Mouse (Mus musculus): Measurements from ENCODE around the gene Olfr65. TPM values are rescaled to one million over a fixed set of nuclear protein-coding genes. Genes with fewer than 3 reads are reported as not detected.

Gene Olfr65
- not detected for total RNA-seq (2021)
- long read RNA-seq, experiment 1, result 0 reads
- long read RNA-seq, experiment 2, result 0 reads

- Histone ChIP-seq H3K4me3 (no peak within 1 kb of the TSS), H3K27ac (no peak within 1 kb of the TSS)
- no peak for DNase-seq (ENCODE audit: low spot score in 2 of 2)
- no peak for TF ChIP-seq CTCF (conservative IDR thresholded peaks at IDR 0.05)
These were observed at the start of gene Olfr65 for GRCm38 (mm10) chr7:103903187-103903586. Gene Olfr65, plus strand, starts transcription at chr7:103903487.

DNA sequence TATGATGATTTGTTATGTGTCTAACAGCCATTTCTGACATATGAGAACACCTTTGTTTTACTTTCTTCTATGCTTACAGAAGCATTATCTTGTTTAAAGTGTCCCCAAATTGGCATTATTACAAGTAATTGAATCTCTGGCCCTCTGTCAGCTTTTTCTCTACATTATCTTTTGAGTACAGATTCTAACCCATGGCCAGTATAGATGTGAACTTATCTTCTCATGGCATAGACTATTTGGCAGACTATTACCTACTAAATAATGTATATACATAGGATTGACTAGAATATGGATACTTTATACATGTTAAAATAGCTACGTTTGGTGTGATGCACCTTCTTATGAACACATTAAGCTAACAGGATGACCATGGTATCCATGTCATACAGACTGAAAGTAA, 48.6 kb upstream of the Olfr65 start:
- DNase-seq (ENCODE audit: low spot score in 2 of 2), result no peak
- H3K4me3 ChIP-seq, result no peak overlapping the region
- TF ChIP-seq CTCF (conservative IDR thresholded peaks at IDR 0.05), result no peak
- H3K27ac ChIP-seq, result no peak overlapping the region

DNA sequence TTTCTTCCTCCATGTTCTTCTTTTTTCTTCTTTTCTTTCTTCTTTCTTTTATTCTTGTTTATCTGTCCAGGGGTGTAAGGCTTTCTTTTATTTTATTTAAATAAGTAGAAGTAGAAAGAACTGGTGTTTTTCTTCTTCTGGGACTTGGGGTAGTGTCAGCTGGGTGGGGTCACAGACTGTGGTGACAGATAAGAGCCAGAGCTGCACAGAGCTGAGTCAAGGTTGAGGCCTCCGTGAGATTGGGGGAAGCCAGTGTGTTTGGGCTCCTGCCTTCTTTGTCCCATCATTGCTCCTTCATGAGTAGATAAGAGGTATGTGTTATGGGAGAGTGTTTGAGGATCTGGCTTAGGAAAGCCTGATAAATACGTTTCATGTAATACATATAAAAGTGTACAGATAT, 44.2 kb upstream of the Olfr65 start:
- no peak for TF ChIP-seq CTCF (conservative IDR thresholded peaks at IDR 0.05)
- no peak overlapping the region for H3K27ac ChIP-seq
- no peak for DNase-seq (ENCODE audit: low spot score in 2 of 2)
- H3K4me3 ChIP-seq, result no peak overlapping the region

DNA sequence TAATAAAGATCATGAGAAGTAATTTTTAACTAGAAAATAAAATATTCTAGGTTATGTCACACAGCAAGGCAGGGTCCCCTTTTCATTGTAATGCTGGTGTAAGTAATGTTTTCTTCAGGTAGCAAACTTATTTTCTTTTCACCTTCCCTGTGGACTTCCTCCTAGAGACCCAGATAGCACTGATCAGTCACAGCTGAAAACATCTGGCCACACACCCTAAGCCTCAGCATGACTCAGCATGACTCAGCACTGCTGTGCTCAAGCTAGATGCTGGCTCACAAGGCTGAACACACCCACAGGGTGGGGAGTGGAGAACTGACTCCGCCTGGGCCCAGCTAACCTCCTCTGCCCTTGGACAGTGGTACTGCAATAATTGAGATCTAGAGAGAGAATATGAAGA, 42.4 kb upstream of the Olfr65 start:
- TF ChIP-seq CTCF (conservative IDR thresholded peaks at IDR 0.05), result no peak
- Histone ChIP-seq H3K4me3 (no peak overlapping the region), H3K27ac (no peak overlapping the region)
- DNase-seq (ENCODE audit: low spot score in 2 of 2), result no peak

DNA sequence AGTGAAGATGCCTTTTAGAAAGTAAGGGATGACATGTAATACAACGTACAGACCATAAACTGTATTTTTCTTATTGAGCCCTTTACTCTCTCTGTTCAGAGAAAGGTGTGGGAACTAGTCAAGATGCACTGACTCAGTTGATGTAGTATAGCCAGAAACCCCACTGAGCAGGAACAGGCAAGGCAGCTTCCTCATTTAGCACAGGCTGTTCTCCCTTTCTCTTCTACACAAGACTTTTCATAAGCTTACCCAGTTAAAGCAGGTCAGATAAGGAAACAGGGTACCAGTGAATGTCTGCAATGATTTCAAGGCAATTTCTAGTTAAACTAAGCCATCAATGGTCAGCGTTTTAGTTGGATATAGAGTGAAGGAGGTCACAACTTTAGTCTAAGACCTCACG, 41.8 kb upstream of the Olfr65 start:
- H3K27ac ChIP-seq, result no peak overlapping the region
- DNase-seq (ENCODE audit: low spot score in 2 of 2), result no peak
- H3K4me3 ChIP-seq, result no peak overlapping the region
- TF ChIP-seq CTCF (conservative IDR thresholded peaks at IDR 0.05), result no peak

- Histone ChIP-seq H3K4me3 (no peak overlapping the region), H3K27ac (no peak overlapping the region)
- no peak for TF ChIP-seq CTCF (conservative IDR thresholded peaks at IDR 0.05)
- DNase-seq (ENCODE audit: low spot score in 2 of 2), result no peak
These were observed 37.6 kb upstream of the Olfr65 start for GRCm38 (mm10) chr7:103865716-103866115.

DNA sequence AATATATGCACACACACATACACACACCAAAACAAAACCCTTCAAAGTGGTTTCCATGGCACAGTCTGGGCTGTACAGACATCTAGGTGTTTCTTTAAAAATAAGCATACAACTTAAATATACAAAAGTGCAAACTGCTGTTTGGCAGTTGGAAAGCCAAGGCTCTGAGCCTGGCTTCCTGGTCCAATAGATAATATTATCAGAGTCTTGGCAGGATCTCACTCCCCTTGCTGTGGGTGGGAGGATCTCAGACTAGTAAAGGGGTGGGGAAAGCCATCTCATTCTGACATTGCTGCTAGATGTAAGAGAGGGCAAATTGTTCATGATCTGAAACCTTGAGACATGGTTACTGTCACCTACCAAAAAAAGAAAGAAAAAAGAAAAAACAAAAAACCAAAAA, 32.6 kb upstream of the Olfr65 start:
- Histone ChIP-seq H3K4me3 (no peak overlapping the region), H3K27ac (no peak overlapping the region)
- DNase-seq (ENCODE audit: low spot score in 2 of 2), result no peak
- TF ChIP-seq CTCF (conservative IDR thresholded peaks at IDR 0.05), result no peak

DNA sequence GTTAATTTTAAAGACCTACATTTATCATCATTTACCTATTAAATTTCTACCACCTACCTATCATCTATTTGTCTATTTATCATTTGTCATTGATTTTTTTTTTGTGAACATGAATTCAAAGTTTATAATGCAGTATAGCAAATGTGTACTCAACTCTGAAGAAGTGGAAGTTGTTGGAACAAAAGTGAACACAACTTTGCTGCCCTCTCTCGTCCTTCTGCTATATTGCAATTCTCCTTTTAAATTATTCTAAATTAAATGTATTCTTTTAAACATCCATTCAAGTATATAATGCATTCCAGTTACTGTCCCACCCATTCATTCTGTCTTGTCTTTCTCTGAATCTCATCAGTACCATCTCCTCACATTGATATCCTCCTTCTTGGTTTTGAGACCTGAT, 30.2 kb upstream of the Olfr65 start:
- peak; percentile 78 for TF ChIP-seq CTCF (conservative IDR thresholded peaks at IDR 0.05)
- H3K4me3 ChIP-seq, result no peak overlapping the region
- no peak overlapping the region for H3K27ac ChIP-seq
- no peak for DNase-seq (ENCODE audit: low spot score in 2 of 2)

- Histone ChIP-seq H3K4me3 (no peak overlapping the region), H3K27ac (no peak overlapping the region)
- TF ChIP-seq CTCF (conservative IDR thresholded peaks at IDR 0.05), result peak; percentile 56
- no peak for DNase-seq (ENCODE audit: low spot score in 2 of 2)
These were observed 28.8 kb upstream of the Olfr65 start for GRCm38 (mm10) chr7:103874451-103874850.

DNA sequence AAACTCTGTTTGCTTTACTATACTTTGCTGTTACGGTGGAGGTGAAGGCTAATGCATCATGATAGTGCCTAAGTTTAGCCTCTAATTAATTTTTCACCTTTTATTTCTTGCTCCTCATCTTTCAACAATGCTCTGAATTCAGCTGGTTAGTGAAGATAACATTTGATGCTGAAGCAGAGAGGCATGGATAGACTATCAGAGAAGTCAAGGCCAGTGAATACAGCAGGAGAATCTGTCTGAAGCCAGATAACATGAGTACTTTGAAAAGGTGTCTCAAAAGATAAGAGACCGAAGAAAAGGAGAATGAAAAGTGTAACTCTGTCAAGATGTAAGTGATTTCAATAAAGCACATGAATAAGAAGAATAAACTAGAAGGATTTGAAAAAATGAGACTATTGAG, 26.2 kb upstream of the Olfr65 start:
- no peak overlapping the region for H3K4me3 ChIP-seq
- no peak for DNase-seq (ENCODE audit: low spot score in 2 of 2)
- TF ChIP-seq CTCF (conservative IDR thresholded peaks at IDR 0.05), result no peak
- H3K27ac ChIP-seq, result no peak overlapping the region

- Histone ChIP-seq H3K4me3 (no peak within 1 kb of the TSS), H3K27ac (no peak within 1 kb of the TSS)
- no peak for TF ChIP-seq CTCF (conservative IDR thresholded peaks at IDR 0.05)
- DNase-seq (ENCODE audit: low spot score in 2 of 2), result no peak
These were observed 17.1 kb upstream of the Olfr65 start, which contains the start of gene Olfr66 for GRCm38 (mm10) chr7:103886152-103886551. Gene Olfr66, minus strand, starts transcription at chr7:103886252.

GRCm38 (mm10) chr7:103894385-103894784, 8.9 kb upstream of the Olfr65 start, which contains the start of gene Olfr64:
Gene Olfr64, minus strand, starts transcription at chr7:103894485.
- Histone ChIP-seq H3K27ac (no peak within 1 kb of the TSS), H3K4me3 (no peak within 1 kb of the TSS)
- no peak for TF ChIP-seq CTCF (conservative IDR thresholded peaks at IDR 0.05)
- DNase-seq (ENCODE audit: low spot score in 2 of 2), result no peak

- no peak for TF ChIP-seq CTCF (conservative IDR thresholded peaks at IDR 0.05)
- Histone ChIP-seq H3K27ac (no peak overlapping the region), H3K4me3 (no peak overlapping the region)
- DNase-seq (ENCODE audit: low spot score in 2 of 2), result no peak
These were observed 6.8 kb downstream of the Olfr65 start for GRCm38 (mm10) chr7:103910047-103910446.

DNA sequence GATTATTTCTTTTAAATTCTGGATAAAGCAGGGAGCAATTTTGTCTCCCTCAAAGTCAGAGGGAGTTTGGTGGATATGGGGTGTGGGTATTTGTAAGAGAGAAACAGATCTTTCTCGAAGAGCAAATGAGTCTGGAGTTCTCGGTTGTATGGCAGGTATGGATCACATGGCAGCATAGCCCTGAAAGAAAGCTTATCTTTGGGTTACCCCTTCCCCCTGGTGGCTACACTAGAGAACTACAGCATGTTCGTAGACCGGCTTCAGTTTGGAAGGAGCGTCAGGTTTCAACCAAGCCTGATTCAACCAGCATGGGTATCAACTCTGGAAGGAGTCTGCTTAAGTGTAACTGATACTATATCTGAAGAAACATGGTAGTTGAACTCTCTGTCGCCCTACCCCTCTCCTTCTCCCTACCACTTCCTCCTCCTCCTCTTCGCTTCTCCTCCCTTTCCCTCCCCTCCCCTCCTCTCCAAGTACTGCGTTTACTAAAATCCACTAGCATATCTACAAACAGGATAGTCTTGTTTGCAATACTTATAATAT, 9.8 kb downstream of the Olfr65 start:
- H3K27ac ChIP-seq, result no peak overlapping the region
- DNase-seq (ENCODE audit: low spot score in 2 of 2), result no peak
- no peak overlapping the region for H3K4me3 ChIP-seq
- peak; percentile 38 for TF ChIP-seq CTCF (conservative IDR thresholded peaks at IDR 0.05)

DNA sequence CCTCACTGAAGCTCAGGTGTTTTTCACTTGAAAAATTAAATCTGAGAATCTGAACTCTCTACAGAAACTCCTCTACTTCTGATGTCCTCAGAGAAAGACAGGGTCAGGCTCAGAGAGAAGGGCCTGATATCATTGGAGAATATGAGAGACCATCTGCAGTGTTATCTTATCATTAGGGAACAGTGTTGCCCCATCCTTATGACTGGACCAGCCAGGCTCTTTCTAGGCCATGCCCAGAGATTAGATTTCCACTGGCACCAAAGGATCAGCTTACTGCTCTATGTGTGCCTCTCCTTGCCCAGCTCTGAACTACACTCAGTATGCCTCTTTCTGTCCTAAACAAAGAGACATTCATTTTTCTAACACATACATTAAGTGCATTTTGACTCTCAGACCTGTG, 12.1 kb downstream of the Olfr65 start:
- no peak for DNase-seq (ENCODE audit: low spot score in 2 of 2)
- no peak overlapping the region for H3K4me3 ChIP-seq
- no peak overlapping the region for H3K27ac ChIP-seq
- no peak for TF ChIP-seq CTCF (conservative IDR thresholded peaks at IDR 0.05)
